Mouse (Mus musculus) limb, embryonic 10.5 days (tissue): ENCODE data around the gene Cops9. TPM values are rescaled to one million over a fixed set of nuclear protein-coding genes. Genes with fewer than 3 reads are reported as not detected.

ENCODE experiments used
- DNase-seq: peaks from one replicate; pipeline ENCODE4 v3.0.0-alpha.2; 2017; ENCODE audit warnings: low spot score
- H3K27ac ChIP-seq: fragments of 300-500 bp; sonication (generic); 2 replicates; pipeline ENCODE4 v1.5.1; 2016; ENCODE audit warnings: mild to moderate bottlenecking
- H3K27me3 ChIP-seq: fragments of 300-500 bp; sonication (generic); 2 replicates; pipeline ENCODE4 v1.6.1; 2016; ENCODE audit warnings: low read depth, mild to moderate bottlenecking; ENCODE audit not compliant: poor library complexity, severe bottlenecking
- H3K36me3 ChIP-seq: fragments of 300-500 bp; sonication (generic); 2 replicates; pipeline ENCODE4 v1.6.1; 2016; ENCODE audit warnings: mild to moderate bottlenecking, moderate library complexity
- H3K4me1 ChIP-seq: fragments of 300-500 bp; sonication (generic); 2 replicates; pipeline ENCODE4 v1.6.1; 2016
- H3K4me3 ChIP-seq: fragments of 300-500 bp; sonication (generic); 2 replicates; pipeline ENCODE4 v1.5.1; 2016; ENCODE audit warnings: mild to moderate bottlenecking, moderate library complexity
- H3K9me3 ChIP-seq: fragments of 300-500 bp; sonication (generic); replicated peaks from 2 replicates; pipeline ENCODE4 v1.6.1; 2016; ENCODE audit warnings: mild to moderate bottlenecking
- WGBS: fragments of 180-500 bp; shearing (Covaris S2); methylation state at CpG from one replicate; pipeline ENCODE4 v1.1.7; 2016; 5-methylcytosine and 5-hydroxymethylcytosine counted together
- polyA plus RNA-seq: library from polyadenylated mRNA; unstranded; fragments of >200 nt; fragmentation: Nextera tagmentation; extraction: Ambion mirVana; gene quantifications from 2 replicates; pipeline ENCODE4 v1.2.1, GENCODE M21; 2016

Cops9 gene
- polyA plus RNA-seq, 1 experiment from 2014 or later, result 327 TPM

DNA sequence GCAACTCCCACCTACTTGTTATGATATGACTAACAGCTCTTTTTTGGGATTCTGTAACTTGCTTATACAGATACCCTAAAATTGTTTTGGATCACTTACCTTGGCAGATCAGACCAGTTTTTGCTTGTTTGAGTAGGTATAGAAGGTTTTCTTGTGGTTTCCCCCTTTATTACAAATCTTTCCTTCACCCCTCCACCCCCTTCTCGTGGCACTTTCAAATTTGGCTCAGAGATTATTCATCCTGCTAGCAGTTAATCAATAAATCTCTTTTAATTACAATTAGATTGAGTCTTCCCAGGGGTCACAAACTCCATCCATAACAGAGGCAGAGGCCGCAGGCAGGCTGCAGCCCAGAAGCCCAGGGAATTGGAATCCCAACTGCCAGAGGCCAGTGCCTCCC is 24.3 kb downstream of the Cops9 start, which contains the start of gene Olfr12:
Gene Olfr12 (plus strand): TSS at position 301 of the 400 bp plus-strand sequence.
- no peaks in the 10 kb centered on the region for H3K9me3 ChIP-seq
- no peaks in the 10 kb centered on the region for H3K27me3 ChIP-seq
- H3K27ac ChIP-seq, result no peak within 1 kb of the TSS
- H3K4me3 ChIP-seq, result no peak within 1 kb of the TSS
- no peak for DNase-seq
- WGBS, result 66% methylated on average over 2 of the region's 2 CpGs
- H3K4me1 ChIP-seq, result no peaks in the 10 kb centered on the region
- H3K36me3 ChIP-seq, result no peaks in the 10 kb centered on the region

- Histone ChIP-seq H3K36me3 (no peaks in the 10 kb centered on the region), H3K27ac (no peak overlapping the region), H3K4me1 (no peaks in the 10 kb centered on the region), H3K9me3 (no peaks in the 10 kb centered on the region), H3K27me3 (peaks cover 7% of the 10 kb centered on the region; the same call in 1 of the 2 replicates), H3K4me3 (no peak overlapping the region)
- WGBS, result 86% methylated on average over 1 of the region's 1 CpGs
- DNase-seq, result no peak
Observed at GRCm38 (mm10) chr1:92616046-92616445, 25.7 kb downstream of the Cops9 start.

GRCm38 (mm10) chr1:92614516-92614915 is 27.3 kb downstream of the Cops9 start:
- Histone ChIP-seq H3K27ac (no peak overlapping the region), H3K4me1 (no peaks in the 10 kb centered on the region), H3K27me3 (peaks cover 7% of the 10 kb centered on the region; the same call in 1 of the 2 replicates), H3K4me3 (no peak overlapping the region), H3K36me3 (no peaks in the 10 kb centered on the region), H3K9me3 (no peaks in the 10 kb centered on the region)
- DNase-seq, result no peak
- 19% methylated on average over 1 of the region's 1 CpGs for WGBS

- no peak for DNase-seq
- WGBS, result 55% methylated on average over 4 of the region's 4 CpGs
- H3K27ac ChIP-seq, result no peak overlapping the region
Observed at GRCm38 (mm10) chr1:92613175-92613574, 28.6 kb downstream of the Cops9 start.

GRCm38 (mm10) chr1:92611008-92611407 is 30.8 kb downstream of the Cops9 start:
- WGBS, result 8% methylated on average over 5 of the region's 5 CpGs
- no peaks in the 10 kb centered on the region for H3K4me1 ChIP-seq
- peaks cover 7% of the 10 kb centered on the region; the same call in 1 of the 2 replicates for H3K27me3 ChIP-seq
- H3K4me3 ChIP-seq, result no peak overlapping the region
- no peaks in the 10 kb centered on the region for H3K9me3 ChIP-seq
- no peak overlapping the region for H3K27ac ChIP-seq
- peak; percentile 78 for DNase-seq
- H3K36me3 ChIP-seq, result no peaks in the 10 kb centered on the region

More at GRCm38 (mm10) chr1:92613175-92613574, 28.6 kb downstream of the Cops9 start:
- Histone ChIP-seq H3K9me3 (no peaks in the 10 kb centered on the region), H3K4me3 (no peak overlapping the region), H3K27me3 (peaks cover 7% of the 10 kb centered on the region; the same call in 1 of the 2 replicates), H3K36me3 (no peaks in the 10 kb centered on the region), H3K4me1 (no peaks in the 10 kb centered on the region)

- Histone ChIP-seq H3K36me3 (no peaks in the 10 kb centered on the region), H3K4me1 (no peaks in the 10 kb centered on the region), H3K27ac (no peak overlapping the region), H3K27me3 (peaks cover 7% of the 10 kb centered on the region; the same call in 1 of the 2 replicates), H3K4me3 (no peak overlapping the region), H3K9me3 (no peaks in the 10 kb centered on the region)
- DNase-seq, result peak; percentile 13
- WGBS, result 84% methylated on average over 4 of the region's 4 CpGs
Observed at GRCm38 (mm10) chr1:92607711-92608110, 34.1 kb downstream of the Cops9 start.

GRCm38 (mm10) chr1:92605482-92605881 is 36.3 kb downstream of the Cops9 start, which contains the start of gene Olfr1410:
TSS of gene Olfr1410 (plus strand) at chr1:92605782.
- no peak within 1 kb of the TSS for H3K27ac ChIP-seq
- H3K36me3 ChIP-seq, result no peaks in the 10 kb centered on the region
- DNase-seq, result no peak
- H3K9me3 ChIP-seq, result no peaks in the 10 kb centered on the region
- 92% methylated on average over 1 of the region's 1 CpGs for WGBS
- no peaks in the 10 kb centered on the region for H3K27me3 ChIP-seq
- H3K4me3 ChIP-seq, result no peak within 1 kb of the TSS
- no peaks in the 10 kb centered on the region for H3K4me1 ChIP-seq

GRCm38 (mm10) chr1:92596019-92596418 is 45.8 kb downstream of the Cops9 start:
- Histone ChIP-seq H3K4me1 (no peaks in the 10 kb centered on the region), H3K9me3 (no peaks in the 10 kb centered on the region), H3K36me3 (no peaks in the 10 kb centered on the region), H3K27me3 (no peaks in the 10 kb centered on the region), H3K4me3 (no peak overlapping the region), H3K27ac (no peak overlapping the region)
- 87% methylated on average over 3 of the region's 3 CpGs for WGBS
- DNase-seq, result peak; percentile 21

DNA sequence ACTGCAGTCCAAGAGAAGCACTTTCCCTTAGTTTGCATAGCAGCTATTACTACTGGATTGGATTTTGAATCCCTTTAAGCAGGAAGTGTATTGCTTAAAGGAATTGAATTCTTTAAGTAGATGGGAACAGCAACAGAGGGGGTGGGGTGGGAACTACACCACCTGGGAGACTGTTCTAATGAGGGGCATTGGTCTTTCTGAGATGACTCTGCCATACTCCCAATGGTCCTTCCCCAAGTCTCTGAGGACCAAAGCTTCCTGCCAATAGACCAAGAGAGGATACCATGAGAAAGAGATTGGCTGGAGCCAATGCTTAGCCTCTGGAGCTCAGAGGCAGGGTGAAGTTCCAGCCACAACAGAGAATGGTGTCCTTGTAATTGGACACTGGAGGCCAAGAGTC is 47.7 kb downstream of the Cops9 start, which contains the start of gene Olfr1411:
Gene Olfr1411 (plus strand): TSS at position 301 of the 400 bp plus-strand sequence.
- no peaks in the 10 kb centered on the region for H3K9me3 ChIP-seq
- no peaks in the 10 kb centered on the region for H3K27me3 ChIP-seq
- H3K36me3 ChIP-seq, result no peaks in the 10 kb centered on the region
- DNase-seq, result peak; percentile 14
- no peak within 1 kb of the TSS for H3K27ac ChIP-seq
- H3K4me1 ChIP-seq, result no peaks in the 10 kb centered on the region
- H3K4me3 ChIP-seq, result no peak within 1 kb of the TSS

Other genes with a start within 250 kb of the Cops9 start
- gene Ndufa10, start 168.1 kb downstream of the Cops9 start, polyA plus RNA-seq, result 311 and 325 TPM in 2 replicates
- gene Olfr1416, start 156.9 kb downstream of the Cops9 start, polyA plus RNA-seq, result not detected in 2 replicates
- not detected in 2 replicates for gene Olfr1415, start 145.9 kb downstream of the Cops9 start, polyA plus RNA-seq
- not detected in 2 replicates for gene Olfr1414, start 123.3 kb downstream of the Cops9 start, polyA plus RNA-seq
- not detected in 2 replicates for gene Olfr1413, start 70.7 kb downstream of the Cops9 start, polyA plus RNA-seq
- not detected in 2 replicates for gene Olfr1412, start 56.2 kb downstream of the Cops9 start, polyA plus RNA-seq
- gene Olfr1411, start 47.6 kb downstream of the Cops9 start, polyA plus RNA-seq, result not detected in 2 replicates
- gene Olfr1410, start 36.2 kb downstream of the Cops9 start, polyA plus RNA-seq, result not detected in 2 replicates
- gene Olfr12, start 24.2 kb downstream of the Cops9 start, polyA plus RNA-seq, result not detected in 2 replicates
- gene Otos, start 6.9 kb upstream of the Cops9 start, polyA plus RNA-seq, result 0.15 TPM in 1 of 2 replicates, not detected in the other
- 82.0 and 87.4 TPM in 2 replicates for gene Gpc1, start 189.7 kb upstream of the Cops9 start, polyA plus RNA-seq